Mouse (Mus musculus) layer of hippocampus, adult 18-20 months (tissue): Measurements from ENCODE around the gene P2rx3. TPM values are rescaled to one million over a fixed set of nuclear protein-coding genes. Genes with fewer than 3 reads are reported as not detected.

Experiments
- DNase-seq, 2 experiments: peaks; one replicate each; pipeline ENCODE4 v3.0.0; 2022; ENCODE audit warnings: low spot score in 2 of 2
- total RNA-seq, 2 experiments: library from RNA; stranded (reverse); gene quantifications; 2 replicates each; pipeline ENCODE4 v1.2.3; 2021

Gene P2rx3
- total RNA-seq, 2 experiments from 2014 or later: 1.6 to 2.1 TPM

DNA sequence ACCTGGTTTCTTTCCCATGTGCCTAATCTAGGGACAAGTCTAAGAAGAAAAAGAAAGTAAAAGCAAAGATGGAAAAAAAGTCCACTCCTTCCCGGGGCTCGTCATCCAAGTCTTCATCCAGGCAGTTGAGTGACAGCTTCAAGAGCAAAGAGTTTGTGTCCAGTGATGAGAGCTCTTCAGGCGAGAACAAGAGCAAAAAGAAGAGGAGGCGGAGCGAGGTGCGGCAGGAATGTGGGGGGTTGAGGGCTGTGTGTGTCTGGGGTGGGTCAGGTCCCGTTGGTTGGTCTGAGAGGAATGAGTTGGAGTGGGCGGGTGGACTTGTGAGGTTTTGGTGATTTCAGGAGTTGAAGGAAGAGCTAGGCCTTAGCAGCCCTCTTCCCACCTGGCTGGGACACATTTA, 9.0 kb upstream of the P2rx3 start:
- DNase-seq: no peak

DNA sequence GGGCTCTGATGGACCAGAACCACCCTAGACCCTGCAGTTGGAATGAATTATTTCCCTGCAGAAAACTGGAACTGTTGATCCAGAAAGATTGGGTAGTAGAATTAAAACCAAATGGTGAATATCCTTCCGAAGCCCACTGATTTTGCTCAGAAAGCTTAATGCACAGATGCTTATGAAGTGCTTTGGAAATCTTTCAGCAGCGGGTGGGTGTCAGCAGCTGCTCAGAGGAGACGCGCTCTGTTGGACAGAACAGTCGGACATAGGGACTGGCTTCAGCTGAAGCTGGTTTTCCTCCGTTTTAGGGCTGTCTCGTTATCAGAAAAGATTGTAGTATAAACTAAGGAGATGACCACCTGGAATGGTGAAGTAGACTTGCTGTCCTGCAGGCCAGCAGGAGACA, 6.4 kb upstream of the P2rx3 start:
- DNase-seq: peak in 1 of 2 experiments; percentile 60

DNA sequence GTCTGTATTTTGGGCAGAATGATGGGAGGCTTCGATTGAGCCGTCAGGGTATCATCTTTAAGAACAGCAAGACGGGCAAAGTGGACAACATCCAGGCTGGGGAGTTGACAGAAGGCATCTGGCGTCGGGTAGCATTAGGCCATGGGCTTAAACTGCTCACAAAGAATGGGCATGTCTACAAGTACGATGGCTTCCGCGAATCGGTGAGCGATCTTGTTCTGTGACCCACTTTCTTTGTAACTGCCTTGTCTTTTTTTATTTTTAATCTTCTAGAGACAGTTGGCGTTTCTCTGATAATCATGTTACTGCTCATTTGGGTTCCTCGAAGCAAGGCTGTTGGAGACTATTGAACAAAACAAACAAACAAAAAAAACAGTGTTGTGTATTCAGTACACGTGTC, 1.1 kb upstream of the P2rx3 start:
- no peak for DNase-seq

DNA sequence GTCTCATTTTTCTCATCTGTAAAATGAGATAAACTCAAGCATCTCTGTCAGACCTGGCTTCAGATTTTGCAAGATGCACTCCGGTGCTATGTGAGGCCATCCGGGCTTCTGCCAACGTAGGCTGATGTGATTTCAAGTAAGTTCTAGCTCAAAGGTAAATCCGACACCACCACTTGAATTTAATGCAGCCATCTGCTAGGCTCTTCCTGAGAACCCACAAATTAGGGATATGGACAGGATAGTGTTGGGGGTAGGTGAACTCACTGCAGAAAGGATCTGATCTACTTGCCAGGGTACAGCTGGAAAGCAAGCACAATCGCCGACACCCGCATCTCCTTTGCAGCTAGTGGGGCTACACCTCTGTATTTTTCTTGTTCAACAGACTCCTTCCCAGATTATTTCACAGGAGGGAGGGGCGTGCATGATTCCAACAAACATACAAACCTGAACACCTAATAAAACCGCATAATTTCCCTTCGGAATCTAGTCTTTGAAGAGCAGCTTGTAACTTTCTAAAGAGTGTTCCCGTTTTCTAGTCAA, 685 bp downstream of the P2rx3 start:
- no peak for DNase-seq

DNA sequence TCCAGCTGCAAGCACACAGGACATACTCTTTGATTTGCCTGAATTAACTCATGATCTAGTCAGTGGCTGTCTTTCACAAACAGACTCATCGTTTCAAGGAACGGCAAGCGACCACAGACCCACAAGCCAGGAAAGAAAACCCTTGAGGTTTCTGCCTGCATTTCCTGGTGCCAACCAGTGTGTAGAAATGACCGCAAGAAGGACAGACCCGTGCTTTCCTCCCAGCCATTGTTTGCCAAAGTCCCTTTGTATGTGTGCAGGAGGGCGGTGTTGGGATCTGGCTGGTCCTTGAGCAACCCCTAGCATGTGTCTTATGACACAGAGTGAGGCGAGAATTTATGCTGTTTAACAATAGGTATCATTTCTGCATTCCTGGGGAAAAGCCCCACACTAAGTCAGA, 3.1 kb downstream of the P2rx3 start:
- DNase-seq: no peak

DNA sequence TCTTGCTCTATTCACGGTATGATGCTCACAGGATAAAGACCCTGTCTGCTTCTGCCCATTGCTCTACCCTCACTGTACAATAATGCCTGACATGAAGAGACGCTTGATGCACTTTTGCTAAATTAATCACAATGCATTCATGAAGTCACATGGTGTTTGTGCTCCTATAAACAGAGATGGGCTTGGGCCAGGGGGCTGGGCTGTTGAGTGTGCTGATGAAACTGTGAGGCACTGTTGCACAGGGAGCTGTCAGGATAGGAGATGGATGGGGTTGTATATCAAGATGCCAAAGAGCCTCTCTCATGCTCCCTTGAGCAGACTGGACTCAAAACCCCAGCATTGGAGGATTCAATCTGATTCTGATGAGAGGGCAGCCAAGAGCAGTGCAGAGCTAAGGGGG, 4.1 kb downstream of the P2rx3 start:
- no peak for DNase-seq

DNA sequence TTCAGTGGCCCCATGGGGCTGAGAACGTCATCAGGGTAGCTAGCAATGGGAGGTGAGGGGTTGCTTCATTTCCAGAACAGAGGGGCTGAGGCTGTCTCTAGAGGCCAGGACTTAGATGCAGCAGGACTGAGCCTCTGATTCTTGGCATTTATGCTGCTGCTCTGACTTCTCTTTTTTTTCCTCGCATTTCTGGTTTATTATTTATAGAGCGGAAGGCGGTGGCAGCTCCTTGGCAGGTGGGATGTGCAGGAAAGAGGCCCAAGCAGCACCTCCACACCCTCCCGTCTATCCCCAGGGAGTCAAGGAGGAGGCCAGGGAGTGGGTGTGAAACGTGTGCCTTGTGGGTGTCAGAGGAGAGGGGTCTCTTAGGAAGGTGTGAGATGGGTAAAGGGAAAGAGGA, 6.3 kb downstream of the P2rx3 start:
- no peak for DNase-seq

DNA sequence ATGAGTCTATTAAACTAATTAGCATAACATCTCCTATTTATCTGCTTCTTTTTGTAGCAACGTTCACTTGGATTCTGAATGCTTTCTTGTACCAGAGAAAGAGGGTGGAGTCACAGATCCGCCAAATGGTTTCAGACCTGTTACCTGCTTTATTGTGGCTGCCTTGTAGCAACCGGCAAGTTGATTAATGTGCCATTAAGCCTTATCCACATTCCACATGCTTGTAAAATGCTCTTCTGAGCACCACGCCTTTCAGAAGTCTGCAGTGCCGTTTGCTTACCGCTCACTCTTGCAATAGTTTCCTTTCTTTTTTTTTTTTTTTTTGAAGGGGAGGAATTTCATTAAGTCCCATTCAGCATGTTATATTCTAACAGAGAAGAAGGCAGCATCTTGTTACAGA, 7.4 kb downstream of the P2rx3 start:
- no peak for DNase-seq

DNA sequence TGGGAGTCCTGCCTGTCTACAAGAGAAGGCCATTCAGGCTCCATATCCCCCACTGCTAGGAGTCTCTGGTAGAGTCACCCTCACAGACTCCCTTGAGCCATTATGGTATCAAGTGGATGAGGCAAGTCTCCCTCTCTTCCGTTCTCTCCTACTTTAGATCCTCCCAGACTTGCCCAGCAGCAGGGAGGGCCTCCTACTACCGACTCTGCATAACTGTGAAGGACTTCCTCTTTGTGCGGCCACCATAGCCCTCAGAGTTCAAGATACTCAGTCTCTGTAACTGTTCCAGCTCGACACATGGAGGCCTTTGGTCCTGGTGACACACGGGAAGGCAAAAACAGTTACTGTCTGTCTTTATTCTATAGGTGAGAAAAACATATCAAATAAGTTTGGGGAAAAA, 10.0 kb downstream of the P2rx3 start:
- no peak for DNase-seq

DNA sequence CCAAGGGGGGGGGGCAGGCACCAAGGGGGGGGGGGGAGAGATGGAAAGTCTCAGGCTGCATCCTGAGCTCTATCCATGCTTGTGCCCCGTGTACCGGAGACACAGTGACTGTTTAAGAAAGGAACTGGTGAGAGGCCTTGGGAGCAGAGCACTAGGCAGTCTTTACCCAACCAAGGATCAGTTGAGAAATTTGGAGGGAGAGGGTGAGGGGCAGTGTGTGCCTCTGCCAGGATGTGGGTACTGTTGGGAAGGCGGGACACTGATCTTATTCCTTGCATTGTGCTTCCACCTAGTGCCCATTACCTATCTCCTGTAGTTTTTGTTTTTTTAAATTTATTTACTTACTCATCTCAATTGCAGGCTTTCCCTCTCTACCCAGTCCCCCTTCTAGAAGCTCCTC, 11.1 kb downstream of the P2rx3 start:
- DNase-seq: no peak

DNA sequence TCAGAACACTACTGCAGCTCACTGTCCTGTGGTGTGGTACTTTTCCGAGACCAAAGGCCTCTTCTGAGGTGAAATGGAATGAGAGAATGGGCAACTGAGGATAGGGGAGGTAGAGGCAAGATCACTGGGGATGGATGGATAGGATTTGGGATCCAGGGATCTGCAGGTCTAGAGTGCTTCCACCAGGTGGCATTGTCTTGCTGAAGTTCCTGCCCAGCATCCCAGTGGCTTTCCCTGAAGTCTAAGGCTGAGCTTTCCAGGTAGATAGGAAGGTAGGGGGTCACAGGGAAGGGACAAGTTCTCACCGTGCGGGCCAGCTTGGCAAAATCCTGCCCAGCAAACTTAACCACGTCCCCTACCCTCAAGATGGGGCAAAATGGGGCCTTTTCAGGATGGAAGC, 15.2 kb downstream of the P2rx3 start:
- peak in 1 of 2 experiments; percentile 51 for DNase-seq

DNA sequence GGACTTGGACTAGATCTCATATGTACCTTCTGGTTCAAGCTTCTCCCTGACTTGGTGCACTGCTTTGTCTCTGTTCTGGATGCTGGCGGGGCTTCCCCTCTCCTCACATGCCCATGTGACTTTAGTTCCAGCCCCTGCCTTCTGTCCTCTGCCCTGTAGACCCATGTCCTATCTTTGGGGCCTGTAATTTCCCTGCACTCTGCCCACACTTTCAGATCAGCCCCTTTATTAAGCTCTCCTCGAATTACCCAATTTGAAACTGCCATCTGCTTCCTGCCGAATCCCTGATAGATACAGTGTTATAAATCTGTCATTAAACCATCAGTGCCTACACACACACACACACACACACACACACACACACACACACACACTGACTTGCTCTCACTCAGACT, 22.7 kb downstream of the P2rx3 start:
- peak; percentile 44 to 81 for DNase-seq

DNA sequence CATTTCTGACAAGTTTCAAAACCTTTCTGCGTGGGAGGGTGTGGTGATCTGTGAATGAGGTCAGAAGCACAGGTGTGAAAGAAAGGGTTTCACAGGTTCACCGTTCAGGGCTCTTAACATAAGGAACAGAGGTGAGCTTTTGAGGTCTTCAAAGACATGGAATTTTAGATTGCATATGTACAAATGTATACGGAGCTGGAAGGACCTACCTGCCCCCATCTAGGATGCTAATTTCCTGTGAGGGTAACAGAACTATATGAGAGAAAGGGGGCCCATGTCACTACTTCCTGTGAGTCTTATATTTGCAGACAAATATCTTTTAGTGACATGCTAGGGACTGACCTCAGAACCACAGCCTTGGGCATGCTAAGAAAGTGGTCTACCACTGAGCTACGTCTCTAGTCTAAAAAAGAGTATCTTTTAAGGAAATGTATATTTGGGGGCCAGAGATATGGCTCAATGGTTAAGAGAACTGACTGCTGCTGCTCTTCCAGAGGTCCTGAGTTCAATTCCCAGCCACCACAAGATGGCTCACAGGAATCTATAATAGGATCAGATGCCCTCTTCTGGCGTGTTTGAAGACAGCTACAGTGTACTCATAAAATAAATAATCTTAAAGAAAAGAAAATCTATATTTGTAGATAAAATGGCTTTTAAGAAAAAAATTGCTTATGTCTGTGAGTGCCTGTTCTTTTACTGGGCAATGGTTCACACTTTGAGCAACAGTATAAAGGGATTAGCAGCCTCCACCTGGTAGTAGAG, 23.3 kb downstream of the P2rx3 start:
- DNase-seq: no peak

DNA sequence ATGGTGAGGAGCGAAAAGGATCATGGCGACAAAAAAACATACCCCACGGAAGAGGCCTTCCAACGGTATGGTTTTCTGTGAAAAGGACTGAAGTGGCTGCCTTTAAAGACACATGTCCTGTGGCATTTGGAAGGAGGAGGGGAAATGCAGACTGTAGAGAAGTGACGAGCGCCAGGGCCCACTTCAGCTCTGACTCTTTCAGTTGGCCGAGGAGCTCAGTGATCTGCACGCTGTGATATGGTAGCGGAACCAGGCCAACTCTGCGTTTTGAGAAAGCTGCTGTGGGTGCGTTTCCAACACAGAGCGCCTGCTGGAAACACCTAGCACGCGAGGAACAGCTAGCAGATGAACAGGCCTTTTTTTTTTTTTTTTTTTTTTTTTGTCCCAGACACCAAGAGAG, 24.6 kb downstream of the P2rx3 start:
- no peak for DNase-seq

DNA sequence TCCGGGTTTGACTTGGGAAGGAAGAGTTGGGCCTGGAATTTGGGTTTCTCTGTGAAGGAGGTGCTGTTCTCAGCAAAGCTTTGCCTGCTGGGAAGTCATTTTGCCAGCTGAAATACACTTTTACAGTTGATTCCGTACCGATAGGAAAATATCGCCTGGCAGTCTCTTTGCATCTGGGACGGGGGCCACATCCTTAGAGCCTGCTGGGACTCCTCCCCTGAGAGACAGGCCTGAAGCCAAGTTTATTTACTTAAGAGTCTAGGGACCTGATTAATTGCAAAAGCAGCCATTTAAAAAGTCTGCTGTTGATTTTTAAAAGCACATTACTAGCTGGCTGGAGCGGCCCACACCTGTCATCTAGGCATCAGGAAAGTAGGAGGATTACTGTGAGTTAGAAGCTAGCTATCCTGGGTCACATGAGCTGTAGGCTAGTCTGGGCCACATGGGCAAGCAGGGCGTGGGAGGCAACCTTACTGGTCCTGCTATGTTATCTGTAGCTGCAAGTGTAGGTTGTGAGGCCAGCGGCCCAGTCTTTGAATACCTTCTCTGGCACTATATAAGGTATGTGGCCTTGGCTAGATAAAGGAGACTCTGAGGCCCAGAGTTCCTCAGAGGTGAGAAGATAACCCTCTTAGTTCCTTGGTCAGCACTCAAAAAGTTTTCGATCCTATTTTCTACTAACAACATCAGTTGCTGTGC, 25.2 kb downstream of the P2rx3 start:
- DNase-seq: no peak

DNA sequence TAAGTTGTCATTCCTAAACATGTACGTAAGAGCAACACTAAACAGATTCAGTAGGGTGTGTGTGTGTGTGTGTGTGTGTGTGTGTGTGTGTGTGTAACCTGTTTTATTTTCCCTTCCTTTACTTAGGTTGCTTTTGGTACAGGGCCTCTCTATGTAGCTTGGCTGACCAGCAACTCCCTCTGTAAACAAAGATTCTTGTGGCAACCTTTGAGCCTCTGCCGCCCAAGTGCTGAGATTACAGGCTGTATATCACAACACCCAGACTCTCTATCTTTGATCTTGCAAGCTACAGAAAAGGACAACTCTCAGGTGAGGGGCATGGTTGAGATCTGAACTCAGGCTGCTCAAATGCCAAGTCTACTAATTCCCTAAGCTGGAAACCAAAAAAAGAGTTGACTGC, 28.1 kb downstream of the P2rx3 start:
- no peak for DNase-seq

DNA sequence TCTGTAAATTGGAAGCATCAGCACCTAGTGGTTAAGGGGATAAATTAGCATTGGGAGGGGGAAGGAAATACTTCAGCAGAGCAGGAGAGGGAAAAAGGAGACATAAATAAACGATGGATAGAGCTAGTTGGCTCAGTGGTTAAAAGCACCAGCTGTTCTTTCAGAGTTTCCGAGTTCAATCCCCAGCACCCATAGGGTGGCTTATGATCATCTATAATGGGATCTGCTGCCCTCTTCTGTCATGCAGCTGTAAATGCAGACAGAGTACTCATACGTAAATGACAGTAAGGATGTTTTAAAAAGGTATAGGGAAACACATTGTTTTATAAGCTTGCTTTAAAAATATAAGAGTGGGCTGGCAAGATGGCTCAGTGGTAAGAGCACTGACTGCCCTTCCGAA, 29.5 kb downstream of the P2rx3 start:
- DNase-seq: no peak

DNA sequence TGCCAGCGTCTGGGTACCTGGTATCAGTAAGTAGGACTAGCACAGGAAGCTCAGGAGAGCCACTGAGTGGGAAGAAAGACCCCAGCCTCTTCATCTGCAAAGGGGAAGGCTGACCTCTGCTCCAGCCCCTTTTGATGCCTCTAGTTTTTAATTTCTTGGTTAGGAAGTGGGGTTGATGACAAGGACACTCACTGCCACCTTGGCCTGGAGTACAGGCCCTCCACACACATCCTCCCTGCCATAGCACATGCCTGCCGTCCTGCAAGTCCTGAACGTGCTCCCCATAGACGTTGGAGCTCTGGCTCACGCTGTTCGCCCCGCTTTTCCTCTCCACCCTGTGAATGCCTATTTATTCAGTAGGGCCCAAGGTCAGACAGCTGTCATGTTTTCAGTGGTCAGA, 30.7 kb downstream of the P2rx3 start:
- DNase-seq: no peak

DNA sequence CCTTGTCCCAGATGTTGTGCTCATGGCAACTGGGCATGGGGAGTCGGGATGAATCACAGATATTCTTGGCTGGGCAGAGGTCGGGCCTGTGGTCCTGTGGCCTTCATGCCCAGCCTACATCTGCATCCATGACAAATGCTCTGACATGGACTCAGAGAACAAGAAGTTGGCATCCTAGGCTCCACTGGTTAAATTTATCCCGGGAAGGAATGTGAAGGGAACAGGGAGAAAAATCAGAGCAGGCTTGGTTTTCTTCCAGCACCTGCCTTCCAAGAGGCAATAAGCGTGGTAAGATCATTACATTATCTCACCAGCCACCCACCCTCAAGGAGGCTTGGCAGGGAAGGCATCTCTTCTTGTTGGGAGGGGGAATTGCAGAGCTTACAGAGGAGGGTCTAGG, 32.9 kb downstream of the P2rx3 start:
- DNase-seq: peak in 1 of 2 experiments; percentile 24

DNA sequence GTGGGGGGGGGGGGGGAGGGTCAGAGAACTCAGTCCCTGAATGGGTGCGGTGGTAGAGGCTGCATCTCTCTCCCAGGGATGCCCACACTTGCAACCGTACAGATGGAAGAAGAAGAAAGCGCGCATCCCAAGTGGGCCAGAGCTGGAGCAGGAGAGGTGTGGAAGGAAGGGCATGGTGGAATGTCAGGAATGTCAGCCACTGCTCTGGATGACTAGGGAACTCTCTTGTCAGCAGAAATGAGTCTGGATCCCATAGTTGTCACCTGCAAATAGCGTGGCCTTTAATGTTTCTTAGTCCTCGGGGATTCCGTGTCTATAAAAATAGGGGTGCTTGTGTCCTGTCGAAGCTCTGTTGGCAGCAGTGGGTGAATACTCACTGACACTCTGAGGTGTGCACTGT, 34.7 kb downstream of the P2rx3 start:
- no peak for DNase-seq

DNA sequence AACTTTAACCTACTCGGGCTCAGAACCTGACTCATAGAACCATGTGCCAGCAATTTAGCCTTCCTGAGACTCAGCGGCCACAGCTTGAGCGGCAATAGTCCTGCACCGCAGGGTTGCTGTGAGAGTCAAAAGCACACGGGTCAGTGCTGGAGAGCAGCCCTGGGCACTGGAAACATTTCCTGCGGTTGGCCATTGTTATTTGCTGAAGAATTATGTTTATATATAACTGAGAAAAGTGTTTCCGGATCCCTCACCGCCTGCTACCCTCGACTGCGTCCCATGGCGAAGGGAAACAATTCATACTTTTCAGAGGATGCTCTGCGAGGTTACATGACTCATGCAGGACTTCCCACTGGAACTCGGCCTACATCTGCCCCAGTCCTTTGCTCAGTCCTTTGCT, 35.8 kb downstream of the P2rx3 start:
- no peak for DNase-seq

DNA sequence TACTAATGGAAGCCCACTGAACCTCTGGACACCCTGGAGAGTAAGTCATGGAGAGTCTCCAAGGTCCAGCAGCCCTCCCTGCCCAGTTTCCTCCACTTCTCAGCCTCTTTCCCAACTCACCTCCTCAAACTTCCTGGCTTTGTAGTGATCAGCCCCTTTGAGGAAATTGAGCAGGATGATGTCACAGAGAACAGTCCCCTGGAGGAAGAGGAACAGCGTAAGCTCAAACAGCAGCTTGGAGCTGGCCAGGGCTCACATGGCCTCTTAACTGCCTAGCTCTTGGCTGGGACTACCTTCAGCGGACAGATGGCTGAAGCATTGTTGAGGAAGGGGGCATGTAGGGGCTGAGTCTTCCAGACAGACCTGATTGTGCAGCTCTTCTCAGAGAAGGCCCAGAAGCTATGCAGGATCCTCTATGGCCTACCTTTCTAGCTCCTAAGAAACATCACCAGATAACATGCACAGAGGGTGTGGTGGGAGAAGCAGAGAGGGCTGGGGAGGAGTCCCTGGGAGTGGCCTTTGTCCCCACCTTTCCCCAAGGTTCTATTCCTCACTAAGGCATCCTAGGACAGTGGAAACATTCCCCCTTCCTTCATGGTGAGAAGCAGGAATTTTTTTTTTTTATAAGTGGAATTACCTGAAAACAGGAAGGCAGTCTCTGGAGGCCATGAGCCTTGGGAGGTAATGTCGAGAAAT, 37.6 kb downstream of the P2rx3 start:
- no peak for DNase-seq
